Mouse (Mus musculus) adrenal gland, adult 10 weeks (tissue): ENCODE data around the gene Slc12a3. TPM values are rescaled to one million over a fixed set of nuclear protein-coding genes. Genes with fewer than 3 reads are reported as not detected.

Source experiments
- polyA plus RNA-seq: library from polyadenylated mRNA; stranded (reverse); fragments of 350-450 nt; fragmentation: Illumina TruSeq; extraction: RNeasy Lipid Tissue Mini Kit (QIAGEN cat#74804); gene quantifications from one replicate; pipeline ENCODE4 v1.2.3, GENCODE M21; 2014; ENCODE audit warnings: low read depth, low replicate concordance

The Slc12a3 gene
- polyA plus RNA-seq: not detected

DNA sequence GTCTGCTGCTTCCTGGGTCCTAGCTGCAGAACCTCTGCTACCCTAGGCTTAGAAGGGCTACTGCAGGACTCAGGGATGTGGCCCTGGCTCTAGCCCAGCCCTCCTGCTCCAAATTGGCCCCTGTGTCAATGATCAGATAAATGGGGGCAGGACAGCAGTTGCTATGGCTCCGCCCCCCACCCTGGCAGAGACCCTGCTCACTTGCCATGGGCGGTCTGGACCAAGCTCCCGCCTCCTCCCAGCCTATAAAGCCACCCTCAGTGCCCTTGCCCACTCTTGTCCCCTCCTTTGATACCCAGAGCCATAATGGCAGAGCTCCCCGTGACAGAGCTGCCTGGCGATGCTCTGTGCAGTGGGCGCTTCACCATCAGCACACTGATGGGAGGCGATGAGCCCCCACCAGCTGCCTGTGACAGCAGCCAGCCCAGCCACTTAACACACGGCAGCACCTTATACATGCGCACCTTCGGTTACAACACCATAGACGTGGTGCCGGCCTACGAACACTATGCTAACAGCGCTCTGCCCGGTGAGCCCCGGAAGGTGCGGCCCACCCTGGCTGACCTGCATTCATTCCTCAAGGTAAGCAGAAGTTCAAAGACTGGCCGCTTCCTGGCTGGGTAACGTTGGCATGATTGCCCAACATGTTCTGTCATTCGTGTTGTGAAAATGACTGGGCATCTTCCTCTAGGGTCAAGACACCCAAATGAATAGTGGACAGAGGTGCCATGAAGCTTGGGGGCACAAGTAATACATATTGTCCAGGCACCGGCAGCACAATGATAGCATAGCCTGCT, at the start of gene Slc12a3:
Gene Slc12a3 (plus strand): TSS at position 270 of the 797 bp plus-strand sequence.

DNA sequence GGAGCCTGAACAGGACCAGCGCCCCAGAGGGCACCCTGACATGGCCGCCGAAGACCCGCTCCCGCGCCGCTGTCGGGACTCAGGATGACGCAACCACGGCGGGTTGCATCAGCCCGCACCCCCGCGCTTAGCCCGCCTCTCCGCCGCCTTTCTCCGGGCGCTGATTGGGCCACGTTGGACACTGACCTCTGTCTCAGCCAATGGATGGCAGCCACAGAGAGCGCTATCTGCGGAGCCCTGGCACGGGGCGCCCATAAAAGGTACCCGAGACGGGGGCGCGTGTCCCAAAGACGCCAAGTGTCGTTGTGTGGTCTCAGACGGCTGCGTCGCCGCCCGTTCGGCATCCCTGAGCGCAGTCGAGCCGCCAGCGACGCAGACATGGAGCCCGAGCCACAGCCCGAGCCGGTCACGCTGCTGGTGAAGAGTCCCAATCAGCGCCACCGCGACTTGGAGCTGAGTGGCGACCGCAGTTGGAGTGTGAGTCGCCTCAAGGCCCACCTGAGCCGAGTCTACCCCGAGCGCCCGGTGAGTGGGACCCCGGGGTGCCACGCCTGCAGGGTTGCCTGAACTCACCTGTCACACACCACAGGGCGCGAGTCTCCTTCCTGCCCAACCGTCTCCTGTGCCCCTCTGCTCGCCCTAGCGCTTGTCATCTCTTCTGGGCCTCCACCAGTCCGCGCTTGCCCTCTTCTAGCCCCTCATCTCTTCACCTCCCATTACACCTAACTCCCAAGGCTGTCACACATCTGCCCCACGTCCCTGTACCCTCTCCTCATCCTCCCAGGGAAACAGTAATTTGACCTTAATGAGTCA, 57.4 kb downstream of the Slc12a3 start, which contains the start of gene Herpud1:
Gene Herpud1 (plus strand): TSS at position 225 of the 813 bp plus-strand sequence.

Other genes starting within 250 kb of the Slc12a3 start
- gene Bbs2, start 230.3 kb upstream of the Slc12a3 start, polyA plus RNA-seq: 13.4 TPM
- gene Mt4, start 192.0 kb upstream of the Slc12a3 start, polyA plus RNA-seq: not detected
- not detected for gene Mt3, start 176.6 kb upstream of the Slc12a3 start, polyA plus RNA-seq
- 13.5 TPM for gene Mt2, start 156.5 kb upstream of the Slc12a3 start, polyA plus RNA-seq
- gene Mt1, start 150.1 kb upstream of the Slc12a3 start, polyA plus RNA-seq: 4.9 TPM
- gene Nup93, start 114.6 kb upstream of the Slc12a3 start, polyA plus RNA-seq: 14.3 TPM
- 74.9 TPM for gene Herpud1, start 57.2 kb downstream of the Slc12a3 start, polyA plus RNA-seq
- gene Nlrc5, start 105.2 kb downstream of the Slc12a3 start, polyA plus RNA-seq: 7.6 TPM
- 7.1 TPM for gene Cpne2, start 203.8 kb downstream of the Slc12a3 start, polyA plus RNA-seq